Mouse (Mus musculus) forebrain, embryonic 15.5 days (tissue): ENCODE data around the gene Cav2. TPM values are rescaled to one million over a fixed set of nuclear protein-coding genes. Genes with fewer than 3 reads are reported as not detected.

ENCODE experiments used
- ATAC-seq: fragments of 200-750 bp; cut with Nextera tagmentation; replicated peaks from 2 replicates; pipeline ENCODE4 v1.8.0; 2017; ENCODE audit warnings: mild to moderate bottlenecking, moderate TSS enrichment, moderate library complexity
- H3K27ac ChIP-seq: fragments of 300-500 bp; sonication (generic); replicated peaks from 2 replicates; pipeline ENCODE4 v1.5.1; 2015; ENCODE audit warnings: mild to moderate bottlenecking, inconsistent platforms
- H3K27me3 ChIP-seq: fragments of 300-500 bp; sonication (generic); 2 replicates; pipeline ENCODE4 v1.6.1; 2015; ENCODE audit warnings: inconsistent platforms
- H3K36me3 ChIP-seq: fragments of 300-500 bp; sonication (generic); 2 replicates; pipeline ENCODE4 v1.6.1; 2015; ENCODE audit warnings: mild to moderate bottlenecking, inconsistent platforms
- H3K4me1 ChIP-seq: fragments of 300-500 bp; sonication (generic); 2 replicates; pipeline ENCODE4 v1.6.1; 2015; ENCODE audit warnings: inconsistent platforms
- H3K4me2 ChIP-seq: fragments of 300-500 bp; sonication (generic); replicated peaks from 2 replicates; pipeline ENCODE4 v1.6.1; 2015; ENCODE audit warnings: mild to moderate bottlenecking, inconsistent platforms
- H3K4me3 ChIP-seq: fragments of 300-500 bp; sonication (generic); 2 replicates; pipeline ENCODE4 v1.5.1; 2015; ENCODE audit warnings: mild to moderate bottlenecking, inconsistent platforms
- H3K9ac ChIP-seq: fragments of 300-500 bp; sonication (generic); replicated peaks from 2 replicates; pipeline ENCODE4 v1.6.1; 2015; ENCODE audit warnings: mild to moderate bottlenecking, inconsistent platforms
- H3K9me3 ChIP-seq: fragments of 300-500 bp; sonication (generic); 2 replicates; pipeline ENCODE4 v1.6.1; 2016; ENCODE audit warnings: inconsistent platforms
- WGBS: fragments of 180-500 bp; shearing (Covaris S2); methylation state at CpG from one replicate; pipeline ENCODE4 v1.1.7; 2015; ENCODE audit warnings: mixed read lengths; 5-methylcytosine and 5-hydroxymethylcytosine counted together
- polyA plus RNA-seq: library from polyadenylated mRNA; unstranded; fragments of >200 nt; fragmentation: Nextera tagmentation; extraction: Ambion mirVana; gene quantifications from 2 replicates; pipeline ENCODE4 v1.2.1, GENCODE M21; 2015

Cav2 gene
- polyA plus RNA-seq, 1 experiment from 2014 or later, result 12.0 TPM

- H3K4me2 ChIP-seq, result no peak overlapping the region
- no peaks in the 10 kb centered on the region for H3K27me3 ChIP-seq
- no peak overlapping the region for H3K27ac ChIP-seq
- H3K4me1 ChIP-seq, result peaks cover 6% of the 10 kb centered on the region
- H3K36me3 ChIP-seq, result no peaks in the 10 kb centered on the region
- ATAC-seq, result no peak
- 73% methylated on average over 3 of the region's 3 CpGs for WGBS
- H3K9ac ChIP-seq, result no peak overlapping the region
- H3K9me3 ChIP-seq, result no peaks in the 10 kb centered on the region
- no peak overlapping the region for H3K4me3 ChIP-seq
Observed at GRCm38 (mm10) chr6:17278366-17278765, 2.6 kb upstream of the Cav2 start.

GRCm38 (mm10) chr6:17281757-17282092 is 740 bp downstream of the Cav2 start:
- 33% methylated on average over 8 of the region's 8 CpGs for WGBS

GRCm38 (mm10) chr6:17282159-17282558 is 1.2 kb downstream of the Cav2 start:
- WGBS, result 52% methylated on average over 5 of the region's 5 CpGs
- Histone ChIP-seq H3K4me3 (no peak overlapping the region), H3K27ac (no peak overlapping the region; the same call in 1 of the 2 replicates), H3K36me3 (no peaks in the 10 kb centered on the region), H3K4me1 (peaks cover 6% of the 10 kb centered on the region), H3K4me2 (peak overlapping the region; percentile 86), H3K27me3 (no peaks in the 10 kb centered on the region), H3K9ac (no peak overlapping the region), H3K9me3 (no peaks in the 10 kb centered on the region)
- ATAC-seq, result no peak

More at GRCm38 (mm10) chr6:17281757-17282092, 740 bp downstream of the Cav2 start:
- no peaks in the 10 kb centered on the region for H3K27me3 ChIP-seq
- peak; percentile 42 for ATAC-seq
- peaks cover 6% of the 10 kb centered on the region for H3K4me1 ChIP-seq
- peak overlapping the region; percentile 86 for H3K4me2 ChIP-seq
- no peaks in the 10 kb centered on the region for H3K36me3 ChIP-seq
- no peak overlapping the region; the same call in 1 of the 2 replicates for H3K27ac ChIP-seq
- no peaks in the 10 kb centered on the region for H3K9me3 ChIP-seq
- peak overlapping the region; percentile 46 for H3K4me3 ChIP-seq
- H3K9ac ChIP-seq, result no peak overlapping the region

- no peak overlapping the region for H3K9ac ChIP-seq
- ATAC-seq, result no peak
- H3K4me3 ChIP-seq, result no peak overlapping the region
- no peaks in the 10 kb centered on the region for H3K9me3 ChIP-seq
- no peak overlapping the region for H3K4me2 ChIP-seq
- WGBS, result 77% methylated on average over 3 of the region's 3 CpGs
- H3K36me3 ChIP-seq, result no peaks in the 10 kb centered on the region
- H3K27ac ChIP-seq, result no peak overlapping the region
- H3K27me3 ChIP-seq, result no peaks in the 10 kb centered on the region
- peaks cover 6% of the 10 kb centered on the region for H3K4me1 ChIP-seq
Observed at GRCm38 (mm10) chr6:17283834-17284233, 2.8 kb downstream of the Cav2 start.

GRCm38 (mm10) chr6:17286381-17286780 is 5.4 kb downstream of the Cav2 start:
- Histone ChIP-seq H3K4me2 (no peak overlapping the region), H3K36me3 (no peaks in the 10 kb centered on the region), H3K4me3 (no peak overlapping the region), H3K4me1 (peaks cover 5% of the 10 kb centered on the region), H3K27ac (no peak overlapping the region), H3K9me3 (no peaks in the 10 kb centered on the region), H3K27me3 (no peaks in the 10 kb centered on the region), H3K9ac (no peak overlapping the region)
- ATAC-seq, result no peak
- WGBS, result 67% methylated on average over 4 of the region's 4 CpGs

- no peaks in the 10 kb centered on the region for H3K9me3 ChIP-seq
- WGBS, result 28% methylated on average over 5 of the region's 5 CpGs
- no peak overlapping the region for H3K4me3 ChIP-seq
- H3K9ac ChIP-seq, result no peak overlapping the region
- H3K4me1 ChIP-seq, result no peaks in the 10 kb centered on the region
- no peaks in the 10 kb centered on the region for H3K27me3 ChIP-seq
- H3K36me3 ChIP-seq, result no peaks in the 10 kb centered on the region
- no peak overlapping the region for H3K4me2 ChIP-seq
- no peak overlapping the region for H3K27ac ChIP-seq
- ATAC-seq, result no peak
Observed at GRCm38 (mm10) chr6:17295116-17295515, 14.1 kb downstream of the Cav2 start.

- Histone ChIP-seq H3K27me3 (peaks cover 18% of the 10 kb centered on the region), H3K4me1 (peaks cover 25% of the 10 kb centered on the region), H3K4me3 (peak within 1 kb of the TSS; percentile 49), H3K9me3 (no peaks in the 10 kb centered on the region), H3K27ac (peak within 1 kb of the TSS; percentile 66), H3K4me2 (peak within 1 kb of the TSS; percentile 85), H3K9ac (peak within 1 kb of the TSS; percentile 52), H3K36me3 (no peaks in the 10 kb centered on the region)
- WGBS, result under 1% methylated on average over 26 of the region's 26 CpGs
- ATAC-seq, result peak; percentile 90
Observed at GRCm38 (mm10) chr6:17305954-17306601, 25.1 kb downstream of the Cav2 start, which contains the start of gene Cav1. Gene Cav1 (plus strand): TSS chr6:17306335.

- Histone ChIP-seq H3K27me3 (peaks cover 18% of the 10 kb centered on the region), H3K9ac (peak overlapping the region; percentile 52), H3K4me1 (peaks cover 25% of the 10 kb centered on the region), H3K4me3 (peak overlapping the region; percentile 49), H3K9me3 (no peaks in the 10 kb centered on the region), H3K4me2 (peak overlapping the region; percentile 85), H3K36me3 (no peaks in the 10 kb centered on the region), H3K27ac (0 out of 2 replicates have a peak overlapping the region, but pooled peaks have one; percentile 66)
- under 1% methylated on average over 18 of the region's 19 CpGs for WGBS
- ATAC-seq, result peak; percentile 33
Observed at GRCm38 (mm10) chr6:17306602-17307325, 25.8 kb downstream of the Cav2 start.

- ATAC-seq, result peak; percentile 82
- WGBS, result 3% methylated on average over 31 of the region's 31 CpGs
- 0 out of 2 replicates have a peak overlapping the region, but pooled peaks have one; percentile 28 for H3K9ac ChIP-seq
- H3K4me2 ChIP-seq, result peak overlapping the region; percentile 85
- H3K27ac ChIP-seq, result no peak overlapping the region
- H3K36me3 ChIP-seq, result no peaks in the 10 kb centered on the region
- peak overlapping the region; percentile 49 for H3K4me3 ChIP-seq
- H3K4me1 ChIP-seq, result peaks cover 25% of the 10 kb centered on the region
- peaks cover 18% of the 10 kb centered on the region for H3K27me3 ChIP-seq
- H3K9me3 ChIP-seq, result no peaks in the 10 kb centered on the region
Observed at GRCm38 (mm10) chr6:17307461-17308115, 26.6 kb downstream of the Cav2 start.

- Histone ChIP-seq H3K36me3 (no peaks in the 10 kb centered on the region), H3K9me3 (no peaks in the 10 kb centered on the region), H3K27ac (no peak overlapping the region), H3K9ac (no peak overlapping the region), H3K4me2 (no peak overlapping the region), H3K27me3 (peaks cover 18% of the 10 kb centered on the region), H3K4me3 (no peak overlapping the region), H3K4me1 (peaks cover 25% of the 10 kb centered on the region)
- 43% methylated on average over 2 of the region's 2 CpGs for WGBS
- no peak for ATAC-seq
Observed at GRCm38 (mm10) chr6:17308661-17309060, 27.7 kb downstream of the Cav2 start.

- Histone ChIP-seq H3K27me3 (peaks cover 17% of the 10 kb centered on the region), H3K4me1 (peaks cover 25% of the 10 kb centered on the region), H3K4me2 (no peak overlapping the region), H3K9ac (no peak overlapping the region), H3K36me3 (no peaks in the 10 kb centered on the region), H3K4me3 (no peak overlapping the region), H3K9me3 (no peaks in the 10 kb centered on the region), H3K27ac (no peak overlapping the region)
- WGBS, result 70% methylated on average over 2 of the region's 2 CpGs
- ATAC-seq, result no peak
Observed at GRCm38 (mm10) chr6:17309260-17309659, 28.3 kb downstream of the Cav2 start.

- Histone ChIP-seq H3K4me1 (peaks cover 3% of the 10 kb centered on the region; the same call in 1 of the 2 replicates), H3K27ac (no peak overlapping the region), H3K4me2 (no peak overlapping the region), H3K9ac (no peak overlapping the region), H3K9me3 (no peaks in the 10 kb centered on the region), H3K27me3 (no peaks in the 10 kb centered on the region), H3K36me3 (no peaks in the 10 kb centered on the region), H3K4me3 (no peak overlapping the region)
- 89% methylated on average over 2 of the region's 2 CpGs for whole genome bisulfite sequencing
- ATAC-seq, result no peak
Observed at GRCm38 (mm10) chr6:17314241-17314640, 33.3 kb downstream of the Cav2 start.
